Comparison of ENCODE assay signal across 16 mouse cellular contexts in the genomic region with DNA sequence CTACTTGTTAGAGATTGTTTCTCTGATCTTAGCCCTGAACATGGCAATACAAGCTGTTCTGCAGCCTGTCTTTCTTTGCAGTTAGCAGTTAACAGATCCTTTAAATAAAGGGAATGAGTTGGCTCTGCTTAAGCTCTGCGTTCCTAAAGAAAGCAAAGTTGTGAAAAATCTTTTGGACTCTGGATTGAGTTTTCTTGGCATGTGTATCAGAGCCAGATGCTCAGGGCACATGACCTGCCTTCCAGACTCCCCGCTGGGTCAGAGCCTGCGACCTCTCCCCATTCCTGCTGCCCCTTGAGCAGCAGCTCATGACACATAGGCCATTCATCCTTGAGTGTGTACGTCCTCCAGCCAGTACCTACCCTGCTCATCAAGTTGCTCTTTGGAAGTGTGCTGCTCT.
DNase-seq lines count a peak whose midpoint lies in the region; ATAC-seq and TF ChIP-seq lines count a peak whose summit lies in the region.
"Had no signal": no experiment of that assay in that cellular context is flagged by ENCODE, and none has a peak within 500 bp of the region (broad histone marks: within the 10 kb centered on the region; RNA-seq: fewer than 3 reads in every experiment).

No protein-coding gene starts in this region.

- no peaks in the 10 kb centered on the region for H3K79me2 ChIP-seq in liver, adult 2 months (ENCODE audit: control insufficient read depth, insufficient read depth, low read length)

- H3K27ac ChIP-seq in forebrain, postnatal 0 days (ENCODE audit: low read depth, low read length), result no peak overlapping the region
- no peak overlapping the region for H3K27ac ChIP-seq in forebrain, embryonic 12.5 days
- no peak overlapping the region for H3K27ac ChIP-seq in liver, adult 2 months (replicated peaks; ENCODE audit: insufficient read depth, low read depth, low read length)
- H3K27ac ChIP-seq in liver, embryonic 11.5 days (ENCODE audit: low read depth, low read length), result no peak overlapping the region
- no peak overlapping the region for H3K27ac ChIP-seq in limb, embryonic 11.5 days (replicated peaks; ENCODE audit: low read depth, low read length)
- H3K27ac ChIP-seq: gastrocnemius, adult 2 months; liver, embryonic 13.5 days had no signal

- no peaks in the 10 kb centered on the region for H3K4me1 ChIP-seq in forebrain, postnatal 0 days (ENCODE audit: insufficient read depth)
- H3K4me1 ChIP-seq in forebrain, embryonic 12.5 days, result peaks cover 6% of the 10 kb centered on the region; the same call in 1 of the 2 replicates
- H3K4me1 ChIP-seq in liver, adult 2 months (ENCODE audit: control insufficient read depth, insufficient read depth, low read length), result no peaks in the 10 kb centered on the region
- H3K4me1 ChIP-seq in liver, embryonic 11.5 days (replicated peaks; ENCODE audit: control insufficient read depth, insufficient read depth, low read length), result no peaks in the 10 kb centered on the region
- peaks cover 42% of the 10 kb centered on the region for H3K4me1 ChIP-seq in limb, embryonic 11.5 days (ENCODE audit: control insufficient read depth, insufficient read depth, low read length)
- H3K4me1 ChIP-seq: liver, embryonic 13.5 days had no signal

- no peak overlapping the region for H3K9ac ChIP-seq in forebrain, postnatal 0 days
- no peak overlapping the region for H3K9ac ChIP-seq in forebrain, embryonic 12.5 days
- no peak overlapping the region for H3K9ac ChIP-seq in liver, adult 2 months (ENCODE audit: low read depth, low read length)
- H3K9ac ChIP-seq in liver, embryonic 11.5 days (ENCODE audit: low read depth, low read length), result no peak overlapping the region
- H3K9ac ChIP-seq in limb, embryonic 11.5 days (ENCODE audit: low read length), result no peak overlapping the region
- H3K9ac ChIP-seq: liver, embryonic 13.5 days had no signal

- no peaks in the 10 kb centered on the region for H3K36me3 ChIP-seq in forebrain, postnatal 0 days (ENCODE audit: insufficient read depth)
- no peaks in the 10 kb centered on the region for H3K36me3 ChIP-seq in forebrain, embryonic 12.5 days (replicated peaks)
- no peaks in the 10 kb centered on the region for H3K36me3 ChIP-seq in liver, adult 2 months (ENCODE audit: control insufficient read depth, insufficient read depth, low read length)
- no peaks in the 10 kb centered on the region for H3K36me3 ChIP-seq in liver, embryonic 11.5 days (ENCODE audit: control insufficient read depth, insufficient read depth, low read length)
- H3K36me3 ChIP-seq in limb, embryonic 11.5 days (ENCODE audit: control insufficient read depth, insufficient read depth, low read length), result no peaks in the 10 kb centered on the region
- H3K36me3 ChIP-seq: liver, embryonic 13.5 days had no signal

- no peaks in the 10 kb centered on the region for H3K9me3 ChIP-seq in forebrain, postnatal 0 days (ENCODE audit: low read length)
- H3K9me3 ChIP-seq in forebrain, embryonic 12.5 days, result 0 out of 2 replicates have a peak, but pooled peaks cover 4% of the 10 kb centered on the region
- H3K9me3 ChIP-seq in liver, embryonic 11.5 days (ENCODE audit: control insufficient read depth, low read length), result no peaks in the 10 kb centered on the region
- H3K9me3 ChIP-seq in limb, embryonic 11.5 days (ENCODE audit: control insufficient read depth, low read length), result no peaks in the 10 kb centered on the region
- H3K9me3 ChIP-seq: liver, embryonic 13.5 days had no signal

- TF ChIP-seq CTCF in forebrain, postnatal 0 days (IDR thresholded peaks at IDR 0.05; ENCODE audit: low read depth), result no peak
- TF ChIP-seq CTCF in liver, adult 2 months (IDR thresholded peaks at IDR 0.05; ENCODE audit: low read depth, low read length), result no peak

- no peaks in the 10 kb centered on the region for H3K27me3 ChIP-seq in forebrain, postnatal 0 days (ENCODE audit: insufficient read depth, low read length)
- H3K27me3 ChIP-seq in forebrain, embryonic 12.5 days, result peaks cover 2% of the 10 kb centered on the region; the same call in 1 of the 2 replicates
- no peaks in the 10 kb centered on the region for H3K27me3 ChIP-seq in liver, adult 2 months (ENCODE audit: control insufficient read depth, insufficient read depth, low read length)
- H3K27me3 ChIP-seq in liver, embryonic 11.5 days (replicated peaks; ENCODE audit: control insufficient read depth, insufficient read depth, low read length), result no peaks in the 10 kb centered on the region
- H3K27me3 ChIP-seq in limb, embryonic 11.5 days (ENCODE audit: control insufficient read depth, insufficient read depth, low read length), result no peaks in the 10 kb centered on the region
- H3K27me3 ChIP-seq: liver, embryonic 13.5 days had no signal

- H3K4me3 ChIP-seq in forebrain, postnatal 0 days (ENCODE audit: low read depth, low read length), result no peak overlapping the region
- no peak overlapping the region for H3K4me3 ChIP-seq in forebrain, embryonic 12.5 days (replicated peaks)
- no peak overlapping the region for H3K4me3 ChIP-seq in liver, adult 2 months (ENCODE audit: insufficient read depth, low read depth, low read length)
- H3K4me3 ChIP-seq in liver, embryonic 11.5 days (ENCODE audit: low read depth, low read length), result no peak overlapping the region
- no peak overlapping the region for H3K4me3 ChIP-seq in limb, embryonic 11.5 days (ENCODE audit: low read depth, low read length)
- H3K4me3 ChIP-seq: gastrocnemius, adult 2 months; liver, embryonic 13.5 days had no signal

- peak; percentile 50 for DNase-seq in forebrain, postnatal 0 days
- DNase-seq in liver, adult 2 months (ENCODE audit: extremely low read depth, low read depth, low spot score), result peak; percentile 1
- no peak for DNase-seq in liver, embryonic 11.5 days (ENCODE audit: low spot score)
- peak; percentile 70 for DNase-seq in embryo, embryonic 10 days (ENCODE audit: low spot score)
- peak; percentile 39 for DNase-seq in limb, embryonic 11.5 days (ENCODE audit: low spot score)
- no peak for DNase-seq in testis, postnatal 10 days (ENCODE audit: low spot score)
- no peak for DNase-seq in adrenal gland, postnatal 14 days
- DNase-seq: adrenal gland, adult 2 months; B cell, adult 2 months; gastrocnemius, adult 2 months; kidney, postnatal 36 days; liver, embryonic 13.5 days; right cerebral cortex, adult 18-20 months; spleen, adult 18-20 months; thymus, postnatal 4 days had no signal

- no peak overlapping the region for H3K4me2 ChIP-seq in forebrain, postnatal 0 days (ENCODE audit: low read depth)
- H3K4me2 ChIP-seq in forebrain, embryonic 12.5 days, result no peak overlapping the region
- H3K4me2 ChIP-seq in liver, embryonic 11.5 days, result no peak overlapping the region
- no peak overlapping the region for H3K4me2 ChIP-seq in limb, embryonic 11.5 days (ENCODE audit: low read depth, severe bottlenecking)
- H3K4me2 ChIP-seq: liver, embryonic 13.5 days had no signal

- no peak for TF ChIP-seq POLR2A in liver, adult 2 months (IDR thresholded peaks at IDR 0.05; ENCODE audit: extremely low read depth, insufficient read depth, low read length)

- peak; percentile 48; the same call in 1 of the 2 replicates for ATAC-seq in forebrain, postnatal 0 days
- ATAC-seq in forebrain, embryonic 12.5 days (ENCODE audit: low FRiP score), result no peak
- ATAC-seq in liver, embryonic 11.5 days (replicated peaks; ENCODE audit: low FRiP score), result no peak
- no peak for ATAC-seq in limb, embryonic 11.5 days (ENCODE audit: insufficient number of reproducible peaks, low FRiP score, low TSS enrichment, low read depth)

- 51% methylated on average over 4 of the region's 4 CpGs for WGBS in forebrain, postnatal 0 days
- 72% methylated on average over 4 of the region's 4 CpGs for WGBS in forebrain, embryonic 12.5 days
- 81% methylated on average over 4 of the region's 4 CpGs for WGBS in liver, adult 2 months
- 69% methylated on average over 4 of the region's 4 CpGs for WGBS in liver, embryonic 11.5 days
- 21% methylated on average over 4 of the region's 4 CpGs for WGBS in limb, embryonic 11.5 days

Comparison
In these comparisons a context has a peak if more than half of its experiments do, and no peak if none do; other contexts are left out.
1. DNase-seq: peak in forebrain, postnatal 0 days (single experiment), liver, adult 2 months (single experiment), embryo, embryonic 10 days (single experiment) and limb, embryonic 11.5 days (single experiment); none in liver, embryonic 11.5 days (single experiment), testis, postnatal 10 days (single experiment) and adrenal gland, postnatal 14 days (single experiment).